Mouse (Mus musculus) myocyte (in vitro differentiated cells): ENCODE data around the gene Eif4g3.

Source experiments
- POLR2A ChIP-seq: IDR thresholded peaks from one replicate; pipeline ENCODE4 v1.6.1; 2011; ENCODE audit warnings: low read depth, mild to moderate bottlenecking, control low read depth, moderate library complexity; ENCODE audit not compliant: insufficient read length
- TCF12 ChIP-seq: IDR thresholded peaks from one replicate; pipeline ENCODE4 v1.6.1; 2011; ENCODE audit warnings: mild to moderate bottlenecking, control low read depth; ENCODE audit not compliant: poor library complexity, insufficient read depth, severe bottlenecking
- USF1 ChIP-seq: IDR thresholded peaks from one replicate; pipeline ENCODE4 v1.6.1; 2011; ENCODE audit warnings: low read depth, mild to moderate bottlenecking, control low read depth, moderate library complexity

DNA sequence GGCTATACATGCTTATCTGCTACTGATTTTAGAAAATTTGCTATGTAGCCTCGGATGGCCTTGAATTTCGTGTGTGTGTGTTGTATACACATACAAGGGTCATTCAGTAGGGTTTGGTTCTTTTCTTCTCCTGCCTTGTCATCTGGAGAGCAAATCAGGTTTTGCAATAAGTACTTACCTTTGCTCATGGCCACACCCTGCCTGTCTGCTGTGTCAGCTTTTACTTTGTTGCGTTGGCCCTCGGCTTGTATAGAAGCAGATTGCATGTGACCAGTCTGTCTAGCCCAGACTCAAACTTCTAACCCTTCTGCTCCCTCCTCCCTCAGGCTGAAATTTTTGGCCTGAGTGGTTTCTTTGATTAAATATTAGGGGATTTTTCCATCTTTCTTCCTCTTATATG, 157.2 kb downstream of the Eif4g3 start:
- TF ChIP-seq POLR2A (no peak), TCF12 (no peak), USF1 (no peak)
